Mouse (Mus musculus): Measurements from ENCODE around the gene Arl5c. TPM values are rescaled to one million over a fixed set of nuclear protein-coding genes. Genes with fewer than 3 reads are reported as not detected.

Gene Arl5c
- polyA plus RNA-seq, 1 experiment from 2014 or later, result 17.1 TPM

GRCm38 (mm10) chr11:97970771-97971170 is 25.2 kb downstream of the Arl5c start:
- peaks cover 46% of the 10 kb centered on the region for H3K27me3 ChIP-seq (replicated peaks)
- no peak for ATAC-seq

GRCm38 (mm10) chr11:97968385-97968784 is 27.6 kb downstream of the Arl5c start:
- Histone ChIP-seq H3K4me1 (no peaks in the 10 kb centered on the region), H3K9me3 (replicated peaks) (no peaks in the 10 kb centered on the region), H3K4me3 (no peak overlapping the region), H3K9ac (no peak overlapping the region), H3K27ac (no peak overlapping the region), H3K36me3 (no peaks in the 10 kb centered on the region), H3K4me2 (no peak overlapping the region), H3K27me3 (replicated peaks) (peaks cover 44% of the 10 kb centered on the region)
- no peak for ATAC-seq
- 46% methylated on average over 5 of the region's 5 CpGs for WGBS (ENCODE audit: insufficient replicate concordance)

More at GRCm38 (mm10) chr11:97970771-97971170, 25.2 kb downstream of the Arl5c start:
- Histone ChIP-seq H3K36me3 (no peaks in the 10 kb centered on the region), H3K9ac (no peak overlapping the region), H3K4me2 (no peak overlapping the region), H3K27ac (no peak overlapping the region), H3K9me3 (replicated peaks) (no peaks in the 10 kb centered on the region), H3K4me1 (no peaks in the 10 kb centered on the region), H3K4me3 (no peak overlapping the region)
- 67% methylated on average over 7 of the region's 7 CpGs for whole genome bisulfite sequencing (ENCODE audit: insufficient replicate concordance)

GRCm38 (mm10) chr11:97967114-97967513 is 28.9 kb downstream of the Arl5c start:
- H3K9me3 ChIP-seq (replicated peaks), result no peaks in the 10 kb centered on the region
- WGBS (ENCODE audit: insufficient replicate concordance), result 50% methylated on average over 2 of the region's 2 CpGs

GRCm38 (mm10) chr11:97960907-97961306 is 35.1 kb downstream of the Arl5c start:
- 82% methylated on average over 1 of the region's 1 CpGs for WGBS (ENCODE audit: insufficient replicate concordance)
- no peak for ATAC-seq
- H3K4me3 ChIP-seq, result no peak overlapping the region

More at GRCm38 (mm10) chr11:97967114-97967513, 28.9 kb downstream of the Arl5c start:
- no peaks in the 10 kb centered on the region for H3K36me3 ChIP-seq
- H3K4me1 ChIP-seq, result no peaks in the 10 kb centered on the region
- ATAC-seq, result no peak
- no peak overlapping the region for H3K4me2 ChIP-seq
- no peak overlapping the region for H3K27ac ChIP-seq
- H3K27me3 ChIP-seq (replicated peaks), result peaks cover 45% of the 10 kb centered on the region
- no peak overlapping the region for H3K4me3 ChIP-seq
- no peak overlapping the region for H3K9ac ChIP-seq

GRCm38 (mm10) chr11:97959300-97959680 is 36.7 kb downstream of the Arl5c start:
- H3K27ac ChIP-seq, result no peak overlapping the region
- WGBS (ENCODE audit: insufficient replicate concordance), result 60% methylated on average over 5 of the region's 5 CpGs
- no peaks in the 10 kb centered on the region for H3K36me3 ChIP-seq
- no peak for ATAC-seq
- H3K4me2 ChIP-seq, result no peak overlapping the region
- H3K27me3 ChIP-seq (replicated peaks), result 0 out of 2 replicates have a peak, but pooled peaks cover 4% of the 10 kb centered on the region
- H3K9ac ChIP-seq, result no peak overlapping the region
- H3K9me3 ChIP-seq (replicated peaks), result no peaks in the 10 kb centered on the region
- H3K4me1 ChIP-seq, result peaks cover 15% of the 10 kb centered on the region
- H3K4me3 ChIP-seq, result no peak overlapping the region

More at GRCm38 (mm10) chr11:97960907-97961306, 35.1 kb downstream of the Arl5c start:
- peaks cover 6% of the 10 kb centered on the region; the same call in 1 of the 2 replicates for H3K4me1 ChIP-seq
- no peak overlapping the region for H3K9ac ChIP-seq
- peaks cover 4% of the 10 kb centered on the region; the same call in 1 of the 2 replicates for H3K27me3 ChIP-seq (replicated peaks)
- H3K36me3 ChIP-seq, result no peaks in the 10 kb centered on the region
- H3K4me2 ChIP-seq, result no peak overlapping the region
- H3K27ac ChIP-seq, result no peak overlapping the region
- no peaks in the 10 kb centered on the region for H3K9me3 ChIP-seq (replicated peaks)

GRCm38 (mm10) chr11:97958641-97959299 is 37.2 kb downstream of the Arl5c start:
- 56% methylated on average over 7 of the region's 7 CpGs for WGBS (ENCODE audit: insufficient replicate concordance)
- H3K4me2 ChIP-seq, result no peak overlapping the region

GRCm38 (mm10) chr11:97956905-97957560 is 38.9 kb downstream of the Arl5c start:
- H3K36me3 ChIP-seq, result no peaks in the 10 kb centered on the region
- 66% methylated on average over 6 of the region's 6 CpGs for WGBS (ENCODE audit: insufficient replicate concordance)
- no peak overlapping the region for H3K27ac ChIP-seq
- no peaks in the 10 kb centered on the region for H3K9me3 ChIP-seq (replicated peaks)
- H3K9ac ChIP-seq, result no peak overlapping the region
- no peak overlapping the region for H3K4me2 ChIP-seq
- H3K4me3 ChIP-seq, result no peak overlapping the region
- no peak for ATAC-seq
- H3K4me1 ChIP-seq, result peaks cover 29% of the 10 kb centered on the region
- H3K27me3 ChIP-seq (replicated peaks), result no peaks in the 10 kb centered on the region

More at GRCm38 (mm10) chr11:97958641-97959299, 37.2 kb downstream of the Arl5c start:
- no peak overlapping the region for H3K4me3 ChIP-seq
- peaks cover 18% of the 10 kb centered on the region for H3K4me1 ChIP-seq
- H3K27me3 ChIP-seq (replicated peaks), result 0 out of 2 replicates have a peak, but pooled peaks cover 4% of the 10 kb centered on the region
- ATAC-seq, result no peak
- H3K36me3 ChIP-seq, result no peaks in the 10 kb centered on the region
- no peak overlapping the region for H3K9ac ChIP-seq
- H3K27ac ChIP-seq, result no peak overlapping the region
- H3K9me3 ChIP-seq (replicated peaks), result no peaks in the 10 kb centered on the region

- Histone ChIP-seq H3K9ac (no peak overlapping the region), H3K4me2 (no peak overlapping the region), H3K27ac (no peak overlapping the region), H3K36me3 (no peaks in the 10 kb centered on the region), H3K27me3 (replicated peaks) (no peaks in the 10 kb centered on the region), H3K4me3 (no peak overlapping the region), H3K4me1 (peaks cover 29% of the 10 kb centered on the region), H3K9me3 (replicated peaks) (no peaks in the 10 kb centered on the region)
- 56% methylated on average over 4 of the region's 4 CpGs for WGBS (ENCODE audit: insufficient replicate concordance)
- ATAC-seq, result no peak
Observed at GRCm38 (mm10) chr11:97955915-97956314, 40.1 kb downstream of the Arl5c start.

GRCm38 (mm10) chr11:97955146-97955902 is 40.7 kb downstream of the Arl5c start:
- Histone ChIP-seq H3K4me3 (no peak overlapping the region), H3K27ac (no peak overlapping the region), H3K9ac (no peak overlapping the region), H3K4me1 (peaks cover 32% of the 10 kb centered on the region), H3K4me2 (no peak overlapping the region), H3K9me3 (replicated peaks) (no peaks in the 10 kb centered on the region), H3K36me3 (no peaks in the 10 kb centered on the region), H3K27me3 (replicated peaks) (no peaks in the 10 kb centered on the region)
- WGBS (ENCODE audit: insufficient replicate concordance), result 50% methylated on average over 9 of the region's 9 CpGs
- ATAC-seq, result no peak

- 47% methylated on average over 14 of the region's 14 CpGs for WGBS (ENCODE audit: insufficient replicate concordance)
- H3K4me1 ChIP-seq, result peaks cover 39% of the 10 kb centered on the region
Observed at GRCm38 (mm10) chr11:97954469-97955141, 41.4 kb downstream of the Arl5c start.

GRCm38 (mm10) chr11:97953939-97954275 is 42.1 kb downstream of the Arl5c start:
- no peak overlapping the region for H3K4me2 ChIP-seq
- no peak overlapping the region for H3K4me3 ChIP-seq
- ATAC-seq, result no peak
- no peaks in the 10 kb centered on the region for H3K9me3 ChIP-seq (replicated peaks)
- 76% methylated on average over 6 of the region's 6 CpGs for WGBS (ENCODE audit: insufficient replicate concordance)
- no peaks in the 10 kb centered on the region for H3K36me3 ChIP-seq
- peaks cover 42% of the 10 kb centered on the region for H3K4me1 ChIP-seq
- H3K9ac ChIP-seq, result no peak overlapping the region
- H3K27me3 ChIP-seq (replicated peaks), result no peaks in the 10 kb centered on the region
- no peak overlapping the region for H3K27ac ChIP-seq

More at GRCm38 (mm10) chr11:97954469-97955141, 41.4 kb downstream of the Arl5c start:
- Histone ChIP-seq H3K4me2 (no peak overlapping the region), H3K9ac (0 out of 2 replicates have a peak overlapping the region, but pooled peaks have one; percentile 18), H3K4me3 (no peak overlapping the region), H3K36me3 (no peaks in the 10 kb centered on the region), H3K27ac (no peak overlapping the region), H3K9me3 (replicated peaks) (no peaks in the 10 kb centered on the region), H3K27me3 (replicated peaks) (no peaks in the 10 kb centered on the region)
- ATAC-seq, result no peak

Measured in liver, embryonic 12.5 days (tissue).